Mouse (Mus musculus): ENCODE measurements around the gene Zfp664. TPM values are rescaled to one million over a fixed set of nuclear protein-coding genes. Genes with fewer than 3 reads are reported as not detected.

The Zfp664 gene
- polyA plus RNA-seq, 1 experiment: 71.4 TPM

DNA sequence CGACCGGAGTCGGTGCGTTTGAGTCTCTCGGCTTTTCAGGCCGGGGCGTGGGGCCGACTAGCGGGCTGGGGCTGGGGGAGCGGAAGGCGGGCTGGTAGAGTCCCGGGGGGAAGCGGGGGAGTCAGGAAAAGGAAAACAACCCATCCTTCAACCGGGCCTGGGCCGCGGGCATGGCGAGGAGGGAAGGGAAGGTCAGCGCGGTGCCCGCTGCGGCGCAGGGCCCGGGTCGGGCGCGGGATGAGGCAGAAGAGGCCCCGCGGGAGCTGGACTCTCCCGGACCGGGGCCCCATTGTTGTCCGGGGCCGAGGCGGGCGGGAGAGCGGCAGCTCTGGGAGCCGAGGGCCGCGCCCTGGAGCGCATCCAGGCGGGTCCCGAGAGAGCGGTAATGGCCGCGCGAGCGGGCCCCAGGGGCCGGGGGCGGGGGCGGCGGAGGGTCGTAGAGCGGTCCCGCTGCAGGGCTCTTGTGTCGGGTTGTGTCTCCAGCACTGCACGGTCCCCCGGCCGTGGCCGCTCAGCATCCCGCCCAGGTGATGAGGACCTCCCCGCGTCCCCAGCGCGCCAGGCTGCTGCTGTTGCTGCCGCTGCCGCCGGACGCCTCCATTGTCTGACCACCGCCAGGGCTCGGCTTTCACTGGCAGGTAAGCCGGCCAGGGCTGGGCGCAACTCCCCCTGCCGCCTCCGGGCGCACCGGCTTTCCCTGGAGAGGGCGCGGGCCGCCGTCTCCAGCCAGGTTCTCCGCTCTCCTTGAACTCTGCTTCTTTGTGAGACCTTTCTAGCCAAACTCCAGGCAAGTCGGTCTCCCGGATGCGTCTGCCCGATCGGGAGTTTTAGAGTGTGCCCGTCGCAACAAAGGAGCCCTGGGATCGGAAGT is 615 bp downstream of the Zfp664 start:
- no peak for DNase-seq (ENCODE audit: extremely low spot score in 1 of 2, low spot score in 1 of 2)

DNA sequence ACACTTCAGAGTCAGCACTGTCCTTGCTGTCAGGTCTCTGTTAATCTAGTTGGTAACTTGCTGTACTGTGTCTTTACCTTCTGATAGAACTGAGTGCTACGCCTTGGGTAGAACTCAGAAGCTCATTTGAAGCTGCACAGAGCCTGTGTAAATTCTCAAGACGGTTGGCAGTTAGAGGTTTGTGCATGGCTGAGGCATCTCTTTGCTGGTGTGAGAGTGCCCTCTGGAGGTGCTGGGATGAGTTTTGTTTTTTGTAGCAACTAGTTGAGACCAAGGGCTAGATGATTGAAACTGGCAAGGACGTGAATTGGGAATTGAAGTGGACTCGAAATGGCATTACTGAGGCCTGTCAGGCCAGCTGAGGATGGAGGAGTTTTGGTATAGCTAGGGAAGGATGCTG is 6.5 kb downstream of the Zfp664 start:
- peak; percentile 38 to 86 for DNase-seq (ENCODE audit: extremely low spot score in 1 of 2, low spot score in 1 of 2)

DNA sequence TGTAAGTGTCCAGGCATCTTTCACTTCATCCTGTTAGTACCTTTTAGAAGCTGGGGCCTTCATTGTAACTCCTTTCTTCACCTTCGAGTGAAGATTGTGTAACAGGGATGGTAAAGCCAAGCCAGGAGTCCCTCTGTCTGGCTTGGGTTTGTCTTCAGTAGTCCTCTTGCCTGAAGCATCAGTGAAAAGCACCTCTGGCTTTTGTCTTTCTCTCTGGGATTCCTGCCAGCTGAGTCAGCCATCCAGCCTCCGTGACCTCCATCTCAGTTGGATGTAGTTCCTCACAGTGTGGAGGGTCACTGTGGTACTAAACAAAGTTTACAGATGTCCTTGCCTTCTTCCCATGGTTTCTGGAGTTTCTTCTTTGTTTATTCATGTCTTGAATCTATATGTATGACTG is 9.5 kb downstream of the Zfp664 start:
- no peak for DNase-seq (ENCODE audit: extremely low spot score in 1 of 2, low spot score in 1 of 2)

DNA sequence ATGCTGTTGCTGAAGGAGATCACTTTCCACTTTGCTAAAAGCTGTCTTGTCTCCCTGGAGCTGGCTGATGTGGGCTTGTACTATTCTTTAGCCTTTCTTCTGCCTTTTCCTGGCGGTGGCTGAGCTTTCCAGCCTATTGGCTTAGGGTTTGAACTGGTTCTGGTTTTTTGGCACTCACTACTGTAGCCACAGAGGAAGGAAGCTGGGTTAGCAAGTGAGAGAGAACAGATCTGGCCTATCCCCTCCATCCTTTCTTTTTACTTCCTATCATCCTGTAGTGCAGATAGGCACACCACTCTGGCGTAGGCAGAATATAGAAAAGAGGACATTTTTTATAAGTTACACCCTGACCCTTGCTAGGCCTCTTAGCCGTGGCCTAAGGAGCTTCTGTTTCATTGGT is 10.6 kb downstream of the Zfp664 start:
- DNase-seq (ENCODE audit: extremely low spot score in 1 of 2, low spot score in 1 of 2): no peak

DNA sequence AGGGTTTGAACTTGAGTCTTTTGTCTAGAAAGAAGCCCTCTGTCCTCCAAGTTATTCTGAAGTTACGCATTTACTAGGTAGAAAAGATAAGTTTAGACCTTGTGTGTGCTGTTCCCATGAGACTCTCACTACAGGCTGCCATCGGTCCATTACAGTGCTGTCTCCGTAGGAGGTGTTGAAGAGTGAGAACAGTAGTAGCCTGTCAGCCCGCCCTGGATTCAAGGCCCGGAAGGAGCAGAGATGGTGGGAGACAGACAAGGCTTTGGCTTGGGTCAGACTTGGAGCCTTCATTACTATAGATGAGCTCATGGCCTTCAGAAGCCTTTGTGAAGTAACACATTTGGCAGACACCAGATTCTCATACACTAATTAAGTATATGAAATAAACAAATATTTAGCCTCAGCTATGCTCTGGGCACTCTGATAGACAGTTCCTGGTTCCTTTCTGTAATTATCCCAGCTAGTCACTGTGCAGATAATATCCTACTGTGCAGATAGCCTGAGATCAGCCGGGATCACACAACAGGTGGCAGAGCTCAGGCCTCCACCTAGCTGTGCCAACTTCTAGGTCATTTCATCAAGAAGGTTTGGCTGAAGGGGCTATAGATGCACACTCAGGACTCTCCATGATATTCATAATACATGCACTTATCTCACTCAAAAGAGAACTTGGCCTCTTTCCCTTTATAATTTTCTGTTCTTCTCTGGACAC is 11.6 kb downstream of the Zfp664 start:
- DNase-seq (ENCODE audit: extremely low spot score in 1 of 2, low spot score in 1 of 2): no peak

DNA sequence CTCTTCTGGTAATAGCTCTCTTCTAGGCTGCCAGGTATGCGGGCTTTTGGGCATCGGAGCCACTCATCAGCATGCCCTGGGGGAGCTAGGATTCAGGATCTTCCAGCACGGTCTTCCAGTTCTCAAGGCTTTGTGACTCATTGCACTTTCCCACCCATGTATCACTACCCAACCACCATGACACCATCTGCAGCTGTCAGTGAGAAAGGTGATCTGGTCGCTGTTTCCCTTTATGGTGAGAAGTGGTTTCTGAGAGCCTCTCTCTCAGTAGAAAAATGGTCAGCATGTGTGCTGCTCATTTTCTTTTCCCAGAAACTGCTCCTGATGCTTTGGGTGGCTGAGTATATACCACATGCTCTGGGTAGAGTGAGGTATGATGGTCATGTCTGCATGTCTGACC is 16.8 kb downstream of the Zfp664 start:
- no peak for DNase-seq (ENCODE audit: extremely low spot score in 1 of 2, low spot score in 1 of 2)

DNA sequence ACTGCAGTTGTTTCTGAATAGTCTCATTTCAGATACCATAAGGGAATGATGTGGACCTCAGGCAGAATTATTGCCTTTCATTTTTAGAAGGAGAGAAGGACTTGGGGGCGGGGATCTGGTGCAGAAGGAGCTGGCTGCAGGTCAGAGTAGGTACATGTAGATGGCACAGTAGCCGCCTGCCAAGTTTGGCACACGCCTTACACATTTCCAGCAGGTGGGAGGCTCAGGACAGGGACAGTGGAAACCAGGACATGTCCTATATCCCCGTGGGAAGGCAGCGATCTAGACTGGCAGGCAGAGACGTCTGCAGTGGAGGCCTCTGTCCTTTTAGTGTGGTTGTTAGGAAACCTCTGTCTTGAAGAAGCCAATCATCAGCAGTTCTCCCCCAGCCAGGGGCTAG is 17.3 kb downstream of the Zfp664 start:
- DNase-seq (ENCODE audit: extremely low spot score in 1 of 2, low spot score in 1 of 2): no peak

DNA sequence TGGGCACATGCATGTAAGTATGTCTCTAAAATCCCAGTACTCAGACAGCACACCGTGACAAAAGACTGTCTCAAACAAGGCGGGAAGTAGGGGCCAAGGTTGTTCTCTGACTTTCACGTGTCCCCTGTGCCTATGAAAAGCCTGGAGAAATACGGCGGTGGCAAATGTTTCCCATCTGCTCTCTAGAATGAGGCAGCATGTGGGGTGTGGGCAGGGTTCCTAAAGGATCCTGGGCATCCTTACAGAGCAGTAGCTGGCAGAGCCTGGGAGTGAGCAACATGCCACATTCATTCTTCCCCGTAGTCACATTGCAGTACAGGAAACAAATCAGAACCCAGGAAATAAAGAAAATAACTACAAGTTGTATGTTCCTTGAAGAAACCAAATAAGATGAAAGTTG is 21.4 kb downstream of the Zfp664 start:
- DNase-seq (ENCODE audit: extremely low spot score in 1 of 2, low spot score in 1 of 2): peak; percentile 74 to 80

DNA sequence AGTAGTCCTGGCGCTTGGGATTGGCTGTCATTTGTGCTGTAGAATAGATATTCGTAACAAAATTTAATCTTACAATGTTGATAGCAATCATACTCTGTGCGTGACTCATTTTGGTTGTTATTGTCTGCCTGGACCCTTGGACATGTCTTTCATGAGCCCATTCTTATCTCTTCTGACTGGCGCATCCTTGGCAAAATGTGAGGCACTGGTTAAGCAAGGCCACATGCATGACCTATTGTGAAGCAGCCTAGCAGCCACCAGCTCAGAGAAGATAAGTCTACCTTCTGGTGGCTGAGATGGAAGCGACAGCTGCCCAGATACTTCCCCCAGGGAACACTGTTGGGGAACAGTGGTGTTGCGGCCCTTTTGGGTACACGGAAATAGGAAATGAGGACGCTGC is 26.2 kb downstream of the Zfp664 start:
- no peak for DNase-seq (ENCODE audit: extremely low spot score in 1 of 2, low spot score in 1 of 2)

DNA sequence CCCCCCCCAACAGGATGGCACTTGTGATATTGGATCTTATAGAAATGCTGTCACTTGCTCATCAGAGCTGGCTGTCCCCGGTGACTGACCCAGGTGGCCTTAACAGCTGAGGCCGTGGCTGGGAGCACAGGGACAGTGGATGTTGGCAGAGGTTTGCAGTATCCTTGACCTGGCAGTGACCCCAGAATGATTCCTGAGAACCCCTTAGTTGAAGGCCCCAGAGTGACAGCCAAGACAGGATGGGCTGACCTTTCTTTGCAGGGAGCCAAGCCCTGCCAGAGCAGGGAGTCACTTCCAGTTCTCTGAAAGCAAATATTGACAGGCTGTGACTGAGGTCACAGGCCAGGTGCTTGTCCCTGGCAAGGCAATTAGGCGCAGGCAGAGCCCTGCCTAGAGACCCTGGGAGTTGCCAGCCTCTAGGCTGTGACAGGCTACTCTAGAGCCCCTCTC is 29.5 kb downstream of the Zfp664 start:
- no peak for DNase-seq (ENCODE audit: extremely low spot score in 1 of 2, low spot score in 1 of 2)

DNA sequence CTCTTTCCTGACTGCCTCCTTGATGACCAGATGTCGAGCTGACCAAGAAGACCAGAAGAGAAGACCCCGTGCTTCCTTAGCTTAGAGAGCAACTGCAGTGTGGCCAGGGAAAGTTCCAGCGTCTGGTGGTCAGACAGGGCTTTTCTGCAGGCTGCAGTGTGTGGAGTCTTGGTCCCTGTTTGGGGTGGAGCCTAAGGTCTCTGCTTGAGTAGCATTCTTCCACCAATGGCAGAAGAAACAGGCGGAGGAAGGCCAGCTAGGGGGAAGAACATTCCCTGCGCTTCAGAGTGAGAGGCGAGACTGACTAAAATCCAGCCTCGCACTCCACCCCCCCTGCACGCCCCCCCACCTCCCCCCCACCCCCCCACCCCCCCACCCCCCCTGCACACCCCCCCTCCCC is 33.6 kb downstream of the Zfp664 start:
- DNase-seq (ENCODE audit: extremely low spot score in 1 of 2, low spot score in 1 of 2): no peak

DNA sequence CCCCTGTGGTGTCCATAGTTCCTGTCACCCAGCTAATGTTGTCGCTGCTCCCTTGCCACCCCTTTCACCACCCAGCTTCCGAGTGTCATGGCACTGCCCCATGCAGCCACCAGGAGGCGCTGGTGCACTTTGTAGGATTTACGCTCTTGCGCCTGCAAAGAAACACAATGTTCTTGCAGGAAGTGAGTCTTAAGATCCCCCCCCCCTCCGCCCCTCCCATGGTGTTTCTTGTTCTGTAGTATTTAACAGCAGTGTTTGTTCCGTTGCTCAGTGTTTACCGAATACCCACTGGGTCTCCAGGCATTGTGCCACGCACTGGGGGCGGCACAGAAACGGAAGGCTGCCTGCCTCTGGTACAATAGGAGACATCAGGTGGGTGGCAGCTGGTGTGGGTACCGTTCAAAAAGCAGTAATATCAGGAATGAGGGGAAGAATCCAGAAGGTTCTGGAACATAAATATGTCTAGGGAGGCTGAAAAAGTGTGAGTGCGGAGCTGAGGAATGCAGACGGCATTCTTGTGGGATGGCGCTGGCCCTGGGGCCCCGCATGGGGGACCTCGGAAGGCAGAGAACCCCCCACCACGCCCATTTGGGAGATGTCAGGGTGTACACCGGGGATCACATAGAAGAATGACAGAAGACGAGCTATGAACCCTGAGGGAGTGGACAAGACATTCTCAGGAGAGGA is 37.6 kb downstream of the Zfp664 start:
- DNase-seq (ENCODE audit: extremely low spot score in 1 of 2, low spot score in 1 of 2): peak; percentile 46 to 92

DNA sequence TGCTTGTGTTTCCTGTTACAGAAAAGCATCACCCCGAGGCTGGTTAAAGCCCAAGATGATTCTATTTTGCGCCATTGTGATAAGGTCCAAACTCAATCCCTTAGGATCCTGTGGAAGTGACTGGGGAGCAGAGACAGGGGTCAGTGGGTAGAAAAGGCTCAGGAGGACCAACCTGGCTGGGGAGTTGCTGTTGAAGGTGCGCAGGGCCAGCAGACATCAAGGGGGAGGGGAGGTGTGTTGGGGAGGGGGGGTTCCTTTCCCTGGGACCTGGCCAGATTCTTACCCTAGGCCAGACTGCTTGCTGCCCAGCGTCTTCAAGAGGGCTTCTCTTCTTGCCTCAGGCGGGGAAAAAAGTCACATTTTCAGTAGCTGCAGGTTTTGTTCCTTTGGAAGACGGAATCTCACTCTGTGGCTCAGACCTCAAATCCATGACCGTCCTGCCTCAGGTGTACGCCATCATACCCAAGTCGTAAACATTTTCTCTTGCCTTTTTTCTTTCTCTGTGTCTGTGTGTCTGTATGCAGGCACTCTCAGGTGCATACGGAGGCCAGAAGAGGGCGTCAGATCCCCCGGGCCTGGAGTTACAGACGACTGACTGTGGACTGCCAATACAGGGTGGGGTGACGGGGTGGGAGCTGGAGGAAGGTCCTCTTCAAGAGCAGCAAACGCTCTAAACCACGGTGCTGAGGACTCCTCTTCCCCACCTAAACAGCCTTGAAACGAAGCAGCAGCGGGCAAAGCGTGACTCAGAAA is 38.4 kb downstream of the Zfp664 start:
- no peak for DNase-seq (ENCODE audit: extremely low spot score in 1 of 2, low spot score in 1 of 2)

DNA sequence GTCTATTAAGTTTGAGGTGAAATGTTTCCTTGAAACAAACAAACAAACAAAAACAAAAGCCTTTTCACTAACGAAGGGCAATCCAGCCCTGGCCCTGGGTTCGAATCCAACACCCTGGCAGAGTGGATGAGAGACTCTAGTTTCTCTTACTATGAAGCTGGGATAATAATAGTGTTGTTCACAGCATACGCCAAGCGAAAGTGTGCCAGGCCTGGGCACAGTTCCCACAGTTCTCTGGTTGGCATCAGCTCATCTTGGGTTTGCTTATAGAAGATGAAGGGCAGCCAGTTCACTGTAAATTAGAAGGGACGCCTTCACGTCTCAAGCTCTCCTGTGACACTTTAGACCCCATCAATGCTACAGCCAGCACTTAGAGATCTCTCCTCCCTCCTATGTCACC is 39.2 kb downstream of the Zfp664 start:
- peak in 1 of 2 experiments; percentile 78 for DNase-seq (ENCODE audit: extremely low spot score in 1 of 2, low spot score in 1 of 2)

DNA sequence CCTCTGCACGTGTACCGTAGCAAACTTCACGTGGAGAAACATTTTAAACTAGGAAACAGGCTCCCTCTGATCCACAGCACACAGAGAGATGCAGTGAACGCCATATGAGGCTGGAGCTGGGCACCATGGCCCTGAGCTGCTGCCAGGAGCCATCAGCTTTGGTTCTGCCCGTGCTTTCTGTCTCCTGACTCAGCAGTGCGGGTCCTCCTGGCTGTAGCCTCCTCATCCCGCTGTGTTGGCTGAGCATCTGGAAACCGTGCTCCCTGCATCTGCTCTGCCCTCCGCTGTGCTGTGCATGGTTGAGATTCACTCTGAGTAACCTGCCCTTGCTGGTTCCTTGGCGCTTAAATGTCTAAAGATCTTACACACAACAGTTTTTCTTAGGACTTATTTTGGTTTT is 39.7 kb downstream of the Zfp664 start:
- peak in 1 of 2 experiments; percentile 32 for DNase-seq (ENCODE audit: extremely low spot score in 1 of 2, low spot score in 1 of 2)

DNA sequence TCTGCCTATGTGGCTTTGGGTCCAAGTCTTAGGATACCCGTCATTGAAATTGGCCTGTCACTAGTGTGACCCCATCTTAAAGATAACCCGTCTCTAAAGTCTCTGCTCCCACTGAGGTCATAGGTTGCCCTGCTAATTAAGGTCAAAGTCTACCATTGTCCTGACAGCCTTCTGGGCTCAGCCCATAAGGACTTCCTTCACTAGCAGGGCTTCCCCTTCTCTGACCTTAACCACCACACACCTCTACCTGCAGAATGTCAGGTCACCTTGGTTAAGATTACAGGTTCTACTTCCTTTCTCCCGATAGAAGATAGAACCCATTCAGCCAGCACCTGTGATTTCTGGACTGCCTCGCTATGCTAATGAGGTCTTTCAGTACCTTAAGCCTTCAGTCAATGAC is 41.4 kb downstream of the Zfp664 start:
- DNase-seq (ENCODE audit: extremely low spot score in 1 of 2, low spot score in 1 of 2): no peak

DNA sequence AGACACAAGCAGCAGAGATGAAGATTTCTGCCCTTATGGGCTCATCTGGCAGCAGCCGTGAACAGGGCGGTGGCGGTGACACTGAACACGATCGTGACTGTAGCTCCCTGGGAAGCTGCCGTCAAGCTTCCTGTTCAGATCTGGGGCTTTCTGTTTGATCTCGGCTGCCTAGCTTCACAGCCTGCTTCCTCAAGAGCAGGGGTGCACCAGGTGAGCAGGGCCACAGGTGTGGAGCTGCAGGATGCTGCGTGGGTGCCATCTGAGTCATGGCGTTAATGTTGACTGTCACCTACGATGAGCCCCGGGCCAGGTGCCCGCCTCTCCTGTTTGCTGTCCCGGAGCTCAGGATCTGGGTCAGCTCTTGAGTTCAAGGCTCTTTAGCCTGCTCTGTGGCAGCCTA is 44.4 kb downstream of the Zfp664 start:
- no peak for DNase-seq (ENCODE audit: extremely low spot score in 1 of 2, low spot score in 1 of 2)

DNA sequence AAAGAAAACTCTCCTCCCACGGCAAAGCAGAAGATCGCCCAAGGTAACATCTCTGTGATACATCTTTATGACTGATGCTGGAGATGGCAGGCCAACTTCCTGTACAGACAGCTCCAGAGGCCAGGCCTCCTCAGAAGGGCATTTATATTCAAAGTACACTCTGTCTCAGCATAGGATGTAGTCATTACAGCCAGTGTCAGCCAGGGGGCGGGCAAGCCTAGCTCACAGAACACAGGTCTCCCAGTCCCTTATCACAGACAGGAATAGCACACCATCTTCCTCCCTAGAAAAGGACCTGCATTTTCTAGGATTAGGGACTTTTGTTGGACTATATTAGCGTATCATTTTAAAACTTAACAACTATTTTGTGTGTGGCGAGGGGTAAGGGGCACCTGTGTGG is 46.4 kb downstream of the Zfp664 start:
- DNase-seq (ENCODE audit: extremely low spot score in 1 of 2, low spot score in 1 of 2): peak; percentile 56 to 90

DNA sequence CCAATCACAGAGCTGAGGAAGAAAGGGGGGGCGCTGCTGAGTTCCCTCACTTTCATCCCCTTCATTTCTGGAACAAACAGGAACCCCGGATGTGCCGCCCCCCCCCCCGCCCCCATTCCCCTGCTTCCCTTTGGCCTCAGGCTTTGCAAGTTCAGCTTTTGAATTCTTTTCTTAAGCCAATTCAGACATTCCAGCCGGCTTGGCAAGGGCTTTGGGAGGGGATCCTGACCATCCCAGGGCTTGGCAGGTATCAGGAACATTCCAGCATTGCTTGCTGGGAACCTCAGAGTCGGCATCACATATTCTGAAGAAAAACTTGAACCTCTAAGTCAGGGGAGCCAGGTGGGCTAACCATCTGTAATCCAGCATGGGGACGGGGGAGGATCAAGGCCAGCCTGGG is 49.8 kb downstream of the Zfp664 start:
- DNase-seq (ENCODE audit: extremely low spot score in 1 of 2, low spot score in 1 of 2): no peak

Measured in frontal cortex, adult 2 months (tissue).